Mouse (Mus musculus) spleen, adult 18-20 months (tissue): ENCODE measurements around the gene Trappc6a.
A peak's percentile ranks its signal among the peaks of the same experiment; 100 is the strongest.
"Not testable (repeated sequence)": the region's sequence is repeated elsewhere in the genome, so short reads cannot be mapped to it uniquely, and the experiment has no call there.

Experiments
- DNase-seq, 2 experiments: peaks; one replicate each; pipeline ENCODE4 v3.0.0; 2022; ENCODE audit warnings: mixed read lengths in 2 of 2

Trappc6a gene

GRCm38 (mm10) chr7:19491731-19492130 is 16.5 kb upstream of the Trappc6a start:
- DNase-seq = peak in 1 of 2 experiments; percentile 27

DNA sequence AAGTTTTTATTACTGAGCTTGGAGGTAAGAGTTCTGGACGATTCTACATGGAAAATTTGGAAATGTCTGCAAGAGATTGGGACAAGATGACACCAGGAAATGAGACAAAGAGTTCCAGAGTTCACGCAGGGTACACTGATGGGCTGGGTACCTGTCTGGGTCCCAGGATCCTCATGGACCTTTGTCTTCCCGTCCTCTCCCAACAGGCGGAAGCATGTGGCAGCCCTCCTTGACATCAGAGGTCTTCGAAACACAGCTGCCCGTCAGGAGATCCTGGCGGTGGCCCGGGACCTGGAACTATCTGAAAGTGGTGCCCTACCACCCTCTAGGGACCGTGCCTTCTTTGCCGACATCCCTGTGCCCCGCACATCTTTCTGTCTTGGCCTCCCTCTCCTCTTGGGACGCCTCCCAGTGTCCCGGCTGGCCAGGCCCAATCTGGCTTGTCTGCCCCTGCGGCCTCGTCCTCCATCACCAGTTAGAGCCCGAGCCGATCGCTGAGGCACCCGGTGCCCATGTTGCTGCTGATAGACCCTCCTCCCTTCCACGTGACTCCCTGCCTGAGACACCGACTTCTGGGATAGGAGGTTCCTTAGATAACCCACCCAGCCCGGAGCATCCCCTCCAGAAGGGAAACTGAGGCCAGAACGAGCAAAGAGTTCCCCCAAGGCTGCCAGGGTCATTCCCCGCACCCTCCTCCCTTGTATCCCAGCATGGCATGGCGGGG is 13.3 kb upstream of the Trappc6a start:
- DNase-seq = no peak

GRCm38 (mm10) chr7:19495521-19496213 is 12.5 kb upstream of the Trappc6a start:
- DNase-seq = no peak

DNA sequence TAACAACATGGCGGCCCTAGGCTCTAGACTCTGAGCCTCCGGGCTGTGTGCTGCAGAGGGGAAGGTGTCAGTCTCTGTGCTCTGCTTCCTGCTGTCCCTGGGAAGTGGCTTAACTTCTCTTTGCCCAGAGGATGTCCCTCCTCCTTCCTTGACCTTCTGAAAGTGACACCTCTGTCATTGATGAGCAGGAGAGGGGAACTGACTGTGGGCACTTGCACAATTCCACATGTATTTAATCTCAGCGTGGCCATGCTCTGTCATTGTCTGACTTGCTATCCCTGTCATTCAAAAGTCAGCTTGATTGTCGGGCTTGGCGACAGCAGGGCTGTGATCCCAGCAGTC is 12.0 kb upstream of the Trappc6a start:
- no peak for DNase-seq

GRCm38 (mm10) chr7:19498326-19498725 is 9.9 kb upstream of the Trappc6a start:
- DNase-seq = no peak

- no peak for DNase-seq
Observed at GRCm38 (mm10) chr7:19500420-19501363, 7.5 kb upstream of the Trappc6a start.

DNA sequence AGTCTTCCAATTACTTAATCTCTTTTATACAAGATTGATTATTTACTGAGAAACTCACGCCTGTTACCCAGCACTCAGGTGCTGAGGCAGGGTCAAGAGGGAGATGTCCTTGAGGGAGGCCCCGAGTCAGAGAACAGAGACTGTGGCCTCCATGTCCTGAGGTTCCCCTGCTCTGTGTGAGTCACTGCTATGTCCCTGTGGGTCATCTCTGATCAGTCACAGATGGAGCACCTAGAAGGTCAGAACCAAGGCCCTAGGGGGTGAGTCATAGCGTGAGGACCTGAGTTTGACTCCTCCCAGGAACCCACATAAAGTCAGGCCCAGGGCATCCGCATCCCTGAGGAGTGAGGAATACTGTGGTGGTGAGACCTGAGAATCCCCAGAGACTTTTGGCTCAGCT is 6.5 kb upstream of the Trappc6a start:
- DNase-seq = no peak

GRCm38 (mm10) chr7:19503481-19504068 is 4.6 kb upstream of the Trappc6a start:
- no peak for DNase-seq

DNA sequence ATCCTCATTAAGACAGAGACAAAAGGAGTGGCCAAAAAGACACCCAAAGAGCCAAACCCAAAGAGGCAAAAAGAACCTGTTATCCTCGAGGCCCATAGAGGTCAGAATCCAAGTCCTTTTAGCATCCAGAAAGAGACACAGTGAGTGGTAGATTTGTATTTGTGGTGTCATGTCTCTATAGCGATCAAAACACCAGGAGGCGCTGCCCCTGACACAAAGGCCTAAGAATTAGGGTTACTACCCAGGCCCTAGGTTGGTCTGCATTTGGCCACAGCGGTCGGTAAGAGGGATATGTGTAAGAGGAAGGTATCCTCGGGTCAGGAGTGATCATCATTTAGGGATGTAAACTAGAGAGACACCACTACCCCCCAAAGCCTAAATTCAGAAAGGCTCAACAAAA is 1.9 kb upstream of the Trappc6a start:
- DNase-seq = no peak

- peak; percentile 38 to 50 for DNase-seq
Observed at GRCm38 (mm10) chr7:19506969-19507611, 1.1 kb upstream of the Trappc6a start.

- DNase-seq = no peak
Observed at GRCm38 (mm10) chr7:19507612-19507981, 598 bp upstream of the Trappc6a start.

DNA sequence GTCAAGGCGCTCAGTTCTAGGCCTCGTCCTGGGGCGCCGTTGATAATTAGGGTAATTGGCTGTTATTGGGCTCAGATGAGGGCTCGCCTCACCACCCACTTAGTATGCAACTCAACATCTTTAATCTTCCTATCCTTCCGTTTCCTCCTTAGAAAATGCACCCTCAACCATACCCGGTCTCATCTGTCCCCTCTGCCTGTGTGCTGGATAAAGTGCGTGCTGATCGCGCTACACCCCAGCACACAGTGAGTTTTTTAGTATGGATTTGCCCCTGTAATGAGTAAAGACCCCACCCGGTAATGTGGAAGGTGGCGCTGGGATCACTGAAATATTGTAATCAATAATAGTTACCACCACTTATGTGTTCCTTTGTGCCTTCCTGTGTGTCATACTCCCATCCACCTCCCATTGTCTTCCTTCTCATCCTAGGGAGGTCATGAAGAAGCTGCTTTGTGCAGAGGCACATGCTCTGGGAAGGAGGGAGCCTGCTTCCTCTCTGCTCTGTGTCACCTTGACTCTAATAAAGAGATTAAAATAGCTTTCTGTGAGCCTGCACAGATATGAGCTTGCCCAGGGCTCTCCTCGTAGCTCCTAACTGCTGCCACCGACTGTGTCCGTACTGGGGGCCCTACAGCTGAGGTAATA is 851 bp downstream of the Trappc6a start:
- no peak for DNase-seq

DNA sequence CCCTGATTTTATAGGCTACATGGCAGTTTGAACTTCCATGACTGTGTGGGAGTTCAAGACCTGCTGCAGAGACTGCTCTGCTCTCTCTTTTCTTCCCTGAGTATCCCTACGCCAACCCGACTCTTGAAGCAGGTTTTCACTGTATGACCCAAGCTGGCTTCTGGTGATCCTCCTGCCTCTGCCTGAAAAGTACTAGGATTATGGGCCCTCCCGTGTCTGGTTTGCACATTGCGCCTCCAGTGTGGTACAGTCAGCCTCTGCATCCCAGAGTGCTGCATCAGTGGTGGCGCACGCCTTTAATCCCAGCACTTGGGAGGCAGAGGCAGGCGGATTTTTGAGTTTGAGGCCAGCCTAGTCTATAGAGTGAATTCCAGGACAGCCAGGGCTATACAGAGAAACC is 1.6 kb downstream of the Trappc6a start:
- DNase-seq = no peak

DNA sequence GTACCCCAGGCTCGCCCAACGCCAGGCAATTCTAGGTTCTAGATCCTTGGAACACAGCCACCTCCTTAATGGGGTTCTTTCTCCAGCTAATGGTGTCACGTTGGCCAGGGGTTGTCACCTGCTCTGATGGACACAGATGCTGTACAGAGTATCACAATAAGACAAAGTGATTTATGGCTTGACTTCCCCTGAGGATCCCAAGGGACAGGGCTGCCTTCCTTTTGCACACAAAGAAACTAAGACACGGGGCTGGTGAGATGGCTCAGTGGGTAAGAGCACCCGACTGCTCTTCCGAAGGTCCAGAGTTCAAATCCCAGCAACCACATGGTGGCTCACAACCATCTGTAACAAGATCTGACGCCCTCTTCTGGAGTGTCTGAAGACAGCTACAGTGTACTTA is 3.7 kb downstream of the Trappc6a start:
- not testable (repeated sequence) for DNase-seq

DNA sequence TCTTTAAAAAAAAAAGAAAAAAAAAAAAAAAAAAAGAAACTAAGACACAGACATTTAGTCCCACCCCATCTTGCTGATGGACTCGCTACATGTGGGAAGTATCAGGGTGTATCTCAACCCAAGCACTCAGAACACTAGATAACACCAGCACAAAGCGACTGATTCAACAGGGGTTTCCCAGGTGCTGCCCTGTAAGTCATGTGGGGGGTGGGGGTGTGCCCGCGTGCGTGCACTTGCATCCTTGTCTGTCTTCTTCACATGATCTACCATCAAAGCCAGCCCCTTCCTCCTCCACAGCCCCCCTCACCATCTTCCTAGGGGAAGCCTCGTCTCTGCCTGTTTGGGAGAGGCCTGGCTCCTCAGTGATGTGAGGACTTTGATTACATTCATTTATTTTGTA is 4.2 kb downstream of the Trappc6a start:
- DNase-seq = no peak

- DNase-seq = no peak
Observed at GRCm38 (mm10) chr7:19517652-19518365, 9.6 kb downstream of the Trappc6a start, which contains the start of gene Nkpd1. Gene Nkpd1, plus strand, starts transcription at chr7:19517838.

DNA sequence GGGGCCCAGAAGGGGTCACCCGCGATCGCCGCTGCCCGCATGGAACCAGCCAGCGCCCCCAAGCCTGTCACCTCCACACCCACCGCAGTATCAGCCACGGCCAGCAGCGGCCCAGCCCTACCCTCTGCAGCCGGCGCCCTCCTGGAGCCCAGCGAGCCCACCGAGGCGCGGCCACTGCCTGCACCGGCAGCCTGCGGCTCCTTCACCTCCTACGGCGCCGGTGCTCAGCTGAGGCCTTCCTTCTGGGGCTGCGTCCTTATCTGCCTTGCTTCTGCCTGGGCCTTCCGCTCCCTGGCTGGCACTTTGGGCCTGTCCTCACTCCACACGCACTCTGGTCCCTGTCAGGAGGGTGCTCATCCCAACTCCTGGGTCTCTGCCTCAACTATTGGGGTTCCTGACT is 11.8 kb downstream of the Trappc6a start:
- DNase-seq = no peak

GRCm38 (mm10) chr7:19523017-19523756 is 15.0 kb downstream of the Trappc6a start:
- no peak for DNase-seq

DNA sequence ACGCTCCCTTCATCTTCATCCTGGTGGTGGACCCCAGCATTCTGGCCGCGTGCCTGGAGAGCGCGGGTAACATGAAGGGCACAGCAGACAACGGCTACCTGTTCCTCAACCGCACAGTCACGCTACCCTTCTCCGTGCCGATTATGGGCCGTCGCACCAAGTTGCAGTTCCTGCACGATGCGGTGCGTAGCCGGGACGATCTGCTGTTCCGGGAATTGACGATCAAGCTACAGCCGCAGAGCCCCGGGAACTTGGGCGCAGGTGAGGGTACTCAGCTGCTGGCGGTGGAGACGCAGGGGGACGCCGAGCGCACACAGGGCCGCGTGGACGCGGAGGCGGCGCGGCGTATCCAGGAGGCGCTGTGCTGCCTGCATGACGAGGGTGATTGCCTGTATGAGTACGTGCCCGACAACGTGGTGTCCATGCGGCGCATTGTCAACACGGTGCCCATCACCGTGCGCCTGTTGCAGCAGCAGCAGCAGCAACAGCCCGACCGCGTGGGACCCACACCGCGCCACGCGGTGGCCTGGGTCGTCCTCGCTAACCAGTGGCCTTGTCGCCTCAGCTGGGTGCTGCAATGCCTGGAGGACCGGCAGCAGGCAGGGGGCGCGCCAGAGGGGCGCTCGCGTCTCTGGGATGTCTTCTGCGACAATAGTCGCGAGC is 15.7 kb downstream of the Trappc6a start:
- DNase-seq = peak in 1 of 2 experiments; percentile 52
